In the genomic region with DNA sequence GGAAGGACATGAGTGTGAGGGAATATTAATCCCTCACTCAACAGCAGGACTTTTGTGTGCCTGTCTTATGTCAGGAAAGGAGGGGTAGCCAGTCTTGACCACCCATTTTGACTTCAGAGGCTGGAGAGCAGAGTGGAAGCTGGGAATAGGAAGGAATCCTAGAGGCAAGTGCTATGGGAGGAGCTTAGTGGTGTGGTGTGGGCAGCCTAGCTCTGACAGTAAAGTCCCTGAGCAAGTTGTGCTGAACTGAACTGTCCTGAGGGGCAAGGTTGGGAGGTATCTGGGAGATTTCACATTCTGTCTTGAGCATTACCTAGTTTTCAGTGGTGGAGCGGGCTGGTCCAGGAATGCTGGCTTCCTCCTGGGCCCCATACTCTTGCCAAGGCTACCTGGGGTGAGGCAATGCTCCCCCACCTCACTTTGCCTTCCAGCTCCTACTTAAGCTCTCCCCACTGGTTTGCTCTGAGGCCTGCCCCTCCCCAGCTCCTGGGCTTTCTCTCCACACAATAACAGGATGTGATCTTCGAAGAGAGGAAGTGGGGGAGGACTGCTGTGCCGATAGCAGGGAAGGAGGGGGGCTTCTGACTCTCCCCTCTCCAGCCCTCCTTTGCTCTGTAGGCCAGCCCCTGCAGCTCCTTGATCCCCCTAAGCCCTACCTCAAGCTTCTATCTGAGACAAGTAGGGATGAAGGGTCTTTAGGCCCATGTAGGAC, we compare ENCODE assay signal across 8 mouse cellular contexts. TPM values are rescaled to one million over a fixed set of nuclear protein-coding genes. Genes with fewer than 3 reads are reported as not detected.
DNase-seq lines count a peak whose midpoint lies in the region; ATAC-seq and TF ChIP-seq lines count a peak whose summit lies in the region.
"Had no signal": no experiment of that assay in that cellular context is flagged by ENCODE, and none has a peak within 500 bp of the region (broad histone marks: within the 10 kb centered on the region; RNA-seq: fewer than 3 reads in every experiment).

No protein-coding gene starts in this region.

- 40% methylated on average over 3 of the region's 3 CpGs for WGBS in intestine, embryonic 15.5 days
- WGBS in forebrain, embryonic 11.5 days, result 38% methylated on average over 3 of the region's 3 CpGs

- peaks cover 21% of the 10 kb centered on the region for H3K36me3 ChIP-seq in G1E (replicated peaks)
- no peaks in the 10 kb centered on the region for H3K36me3 ChIP-seq in intestine, embryonic 15.5 days
- no peaks in the 10 kb centered on the region for H3K36me3 ChIP-seq in forebrain, embryonic 11.5 days (ENCODE audit: control insufficient read depth, insufficient read depth, low read length)

- H3K9me3 ChIP-seq in G1E (replicated peaks), result no peaks in the 10 kb centered on the region
- no peaks in the 10 kb centered on the region for H3K9me3 ChIP-seq in intestine, embryonic 15.5 days
- H3K9me3 ChIP-seq in forebrain, embryonic 11.5 days (ENCODE audit: control insufficient read depth, low read length), result no peaks in the 10 kb centered on the region

- H3K27me3 ChIP-seq in G1E (ENCODE audit: insufficient read depth, low read length), result no peaks in the 10 kb centered on the region
- no peaks in the 10 kb centered on the region for H3K27me3 ChIP-seq in intestine, embryonic 15.5 days (replicated peaks)
- no peaks in the 10 kb centered on the region for H3K27me3 ChIP-seq in forebrain, embryonic 11.5 days (ENCODE audit: control insufficient read depth, insufficient read depth, low read length)

- no peak for TF ChIP-seq CTCF in G1E (IDR thresholded peaks at IDR 0.05; ENCODE audit: low read depth, low read length)

- peak; percentile 54 for ATAC-seq in G1E (ENCODE audit: extremely low read depth, insufficient number of reproducible peaks, low FRiP score, poor library complexity, severe bottlenecking)
- ATAC-seq in common myeloid progenitor, adult 5-6 weeks (replicated peaks; ENCODE audit: low read depth, poor library complexity, severe bottlenecking), result peak; percentile 87
- 0 out of 2 replicates have a peak, but pooled peaks have one; percentile 19 for ATAC-seq in intestine, embryonic 15.5 days
- no peak for ATAC-seq in forebrain, embryonic 11.5 days (replicated peaks; ENCODE audit: low FRiP score)

- H3K4me1 ChIP-seq in G1E (ENCODE audit: insufficient read depth, low read depth, low read length), result peaks cover 82% of the 10 kb centered on the region
- H3K4me1 ChIP-seq in intestine, embryonic 15.5 days (replicated peaks), result peaks cover 10% of the 10 kb centered on the region; the same call in 1 of the 2 replicates
- peaks cover 18% of the 10 kb centered on the region for H3K4me1 ChIP-seq in forebrain, embryonic 11.5 days (replicated peaks; ENCODE audit: control insufficient read depth, insufficient read depth, low read length)

- peak overlapping the region; percentile 27; the same call in 1 of the 2 replicates for H3K4me3 ChIP-seq in G1E (ENCODE audit: low read depth, low read length)
- H3K4me3 ChIP-seq in intestine, embryonic 15.5 days (replicated peaks), result no peak overlapping the region
- H3K4me3 ChIP-seq in forebrain, embryonic 11.5 days (ENCODE audit: low read depth, low read length), result no peak overlapping the region

- no peak overlapping the region for H3K9ac ChIP-seq in intestine, embryonic 15.5 days
- no peak overlapping the region for H3K9ac ChIP-seq in forebrain, embryonic 11.5 days (ENCODE audit: low read length)

- H3K4me2 ChIP-seq in intestine, embryonic 15.5 days (replicated peaks), result no peak overlapping the region
- H3K4me2 ChIP-seq in forebrain, embryonic 11.5 days (ENCODE audit: low read depth, low read length, severe bottlenecking), result no peak overlapping the region

- H3K27ac ChIP-seq in intestine, embryonic 15.5 days, result no peak overlapping the region
- no peak overlapping the region for H3K27ac ChIP-seq in forebrain, embryonic 11.5 days (ENCODE audit: low read depth, low read length)

- DNase-seq in G1E (ENCODE audit: low spot score) (no peak), adipocyte (ENCODE audit: low spot score) (no peak)
- DNase-seq in lung, postnatal 4 days, result peak; percentile 55 to 76
- no peak for DNase-seq in forebrain, embryonic 11.5 days (ENCODE audit: low spot score)
- no peak for DNase-seq in embryo, embryonic 10 days (ENCODE audit: low spot score)

RNA-seq across cellular contexts. Expression of a gene that starts 13.1 kb away (rescaled TPM):
- 2.4 and 3.0 TPM in 2 replicates for total RNA-seq in G1E (2014; fragmentation: Nextera tagmentation)
- total RNA-seq in G1E (2017), result 19.8 and 23.1 TPM in 2 replicates
- 0.21 TPM in 1 of 2 replicates, not detected in the other for polyA plus RNA-seq in G1E (2012)
- 9.3 and 13.0 TPM in 2 replicates for total RNA-seq in common myeloid progenitor, adult 5-6 weeks (2017)
- 133 and 159 TPM in 2 replicates for polyA plus RNA-seq in intestine, embryonic 15.5 days (2015; fragmentation: Nextera tagmentation; extraction: Ambion mirVana)
- 13.8 and 16.2 TPM in 2 replicates for polyA plus RNA-seq in forebrain, embryonic 11.5 days (2014; fragmentation: Nextera tagmentation; extraction: Ambion mirVana)

RNA-seq across cellular contexts. Expression of a gene that starts 19.1 kb away (rescaled TPM):
- total RNA-seq in G1E (2014; fragmentation: Nextera tagmentation) (155 and 174 TPM in 2 replicates), G1E (2017) (155 and 166 TPM in 2 replicates)
- polyA plus RNA-seq in G1E (2012), result 239 and 262 TPM in 2 replicates
- total RNA-seq in common myeloid progenitor, adult 5-6 weeks (2017), result 38.4 and 47.6 TPM in 2 replicates
- polyA plus RNA-seq in intestine, embryonic 15.5 days (2015; fragmentation: Nextera tagmentation; extraction: Ambion mirVana), result 0.78 and 0.98 TPM in 2 replicates
- 3.4 and 3.7 TPM in 2 replicates for polyA plus RNA-seq in forebrain, embryonic 11.5 days (2014; fragmentation: Nextera tagmentation; extraction: Ambion mirVana)

RNA-seq across cellular contexts. Expression of a gene that starts 58.7 kb away (rescaled TPM):
- total RNA-seq in G1E (2014; fragmentation: Nextera tagmentation) (0.15 TPM in 1 of 2 replicates, not detected in the other), G1E (2017) (0.05 TPM in 1 of 2 replicates, not detected in the other)
- polyA plus RNA-seq in G1E (2012), result not detected in 2 replicates
- 0.09 TPM in 1 of 2 replicates, not detected in the other for total RNA-seq in common myeloid progenitor, adult 5-6 weeks (2017)
- 0.25 and 0.34 TPM in 2 replicates for polyA plus RNA-seq in intestine, embryonic 15.5 days (2015; fragmentation: Nextera tagmentation; extraction: Ambion mirVana)
- 0.31 and 0.47 TPM in 2 replicates for polyA plus RNA-seq in forebrain, embryonic 11.5 days (2014; fragmentation: Nextera tagmentation; extraction: Ambion mirVana)
- total RNA-seq: neutrophil, adult 5-6 weeks had no signal

Comparison
In these comparisons a context has a peak if more than half of its experiments do, and no peak if none do; other contexts are left out.
1. DNase-seq: peak in lung, postnatal 4 days (2 of 2); none in G1E (single experiment), forebrain, embryonic 11.5 days (single experiment), embryo, embryonic 10 days (single experiment) and adipocyte (single experiment).
2. RNA of a gene that starts 13.1 kb away (polyA plus RNA-seq): 133 to 159 TPM in intestine, embryonic 15.5 days and 13.8 to 16.2 TPM in forebrain, embryonic 11.5 days; 0.21 TPM in G1E; every median in the first group is over 10 times any median in the second.
3. RNA of a gene that starts 19.1 kb away (polyA plus RNA-seq): 239 to 262 TPM in G1E; 3.4 to 3.7 TPM in forebrain, embryonic 11.5 days and 0.78 to 0.98 TPM in intestine, embryonic 15.5 days; every median in the first group is over 10 times any median in the second.